Mouse (Mus musculus) G1E (cell line): Measurements from ENCODE around the gene Slc9a9.

Experiments used
- CTCF ChIP-seq: IDR thresholded peaks from 2 replicates; pipeline ENCODE4 v1.5.1; 2012; ENCODE audit warnings: low read depth, low read length, inconsistent platforms, mixed read lengths
- GATA1 ChIP-seq: IDR thresholded peaks from 2 replicates; pipeline ENCODE4 v1.6.1; 2012; ENCODE audit warnings: borderline replicate concordance, low read length, inconsistent platforms, mixed read lengths

DNA sequence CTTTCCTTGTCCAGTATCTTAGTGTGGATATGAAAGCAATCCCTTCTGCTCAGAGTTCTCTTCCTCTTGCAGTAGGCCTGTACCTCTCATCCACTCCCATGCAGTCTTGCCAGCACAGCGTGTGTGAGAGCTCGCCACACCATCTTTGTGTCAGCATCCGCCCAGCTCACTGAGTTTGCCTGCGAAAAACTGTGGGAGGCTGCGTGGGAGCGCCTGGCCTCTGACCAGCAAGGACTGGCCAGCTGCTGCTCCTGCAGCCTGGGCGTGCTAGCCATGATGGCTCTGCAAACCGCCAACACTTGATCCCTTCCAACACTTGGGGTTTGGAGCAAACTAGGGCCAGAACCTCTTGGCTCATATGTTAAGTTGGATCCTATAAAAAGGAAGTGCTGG, 11.4 kb downstream of the Slc9a9 start:
- TF ChIP-seq CTCF, result no peak
- TF ChIP-seq GATA1, result no peak
